Mouse (Mus musculus): ENCODE results near the gene Brf1. TPM values are rescaled to one million over a fixed set of nuclear protein-coding genes. Genes with fewer than 3 reads are reported as not detected.

Brf1 gene
- polyA plus RNA-seq, 1 experiment: 44.8 TPM

DNA sequence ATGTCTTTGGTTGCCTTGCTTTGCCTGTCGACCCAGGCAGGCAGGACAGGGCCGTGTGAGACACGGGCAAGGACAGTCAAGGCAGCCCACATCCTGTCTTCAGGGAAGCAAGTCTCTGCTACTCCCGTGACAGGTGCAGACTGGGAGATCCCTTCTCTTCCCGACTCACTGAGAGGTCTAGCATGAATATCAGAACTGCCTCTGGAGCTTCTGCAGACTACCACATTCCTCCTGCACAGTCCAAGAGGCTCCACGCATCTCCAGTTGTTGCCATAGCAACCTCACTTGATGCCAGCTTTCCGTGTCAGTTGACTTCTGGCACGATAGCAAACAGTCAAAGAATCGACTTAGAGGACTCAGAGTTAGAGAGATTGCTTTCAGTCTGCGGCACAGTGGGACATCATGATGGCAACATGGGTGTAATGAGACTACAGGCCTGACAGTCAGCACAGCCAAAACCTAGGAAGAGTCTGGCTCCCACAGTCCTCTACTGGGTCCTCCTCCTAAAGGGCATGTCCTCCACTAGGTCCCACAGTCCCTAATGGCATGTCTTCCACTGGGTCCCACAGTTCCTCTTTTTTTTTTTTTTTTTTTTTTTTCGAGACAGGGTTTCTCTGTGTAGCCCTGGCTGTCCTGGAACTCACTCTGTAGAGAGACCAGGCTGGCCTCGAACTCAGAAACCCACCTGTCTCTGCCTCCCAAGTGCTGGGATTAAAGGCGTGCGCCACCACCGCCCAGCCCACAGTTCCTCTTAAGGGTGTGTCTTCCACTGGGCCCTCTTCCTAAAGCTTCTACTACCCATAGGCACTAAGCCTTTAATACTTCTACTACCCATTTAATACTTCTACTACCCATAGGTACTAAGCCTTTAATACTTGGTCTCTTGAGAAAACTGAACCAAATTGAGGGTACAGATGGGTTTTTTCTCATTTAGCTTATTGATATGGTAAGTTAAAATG lies 41.3 kb upstream of the Brf1 start:
- no peaks in the 10 kb centered on the region for H3K4me1 ChIP-seq (ENCODE audit: control insufficient read depth, insufficient read depth, low read length)
- TF ChIP-seq CTCF (conservative IDR thresholded peaks at IDR 0.05; ENCODE audit: insufficient read depth, insufficient read length, low read depth, low read length) (no peak), POLR2A (IDR thresholded peaks at IDR 0.05; ENCODE audit: low read depth, low read length) (no peak)
- no peak overlapping the region for H3K4me3 ChIP-seq (ENCODE audit: insufficient read depth, low read depth, low read length)
- peak; percentile 52 for DNase-seq
- 57% methylated on average over 15 of the region's 15 CpGs for WGBS
- no peak overlapping the region for H3K27ac ChIP-seq (ENCODE audit: insufficient read depth, low read depth, low read length)
- no peaks in the 10 kb centered on the region for H3K36me3 ChIP-seq (ENCODE audit: control insufficient read depth, insufficient read depth, low read length)
- H3K27me3 ChIP-seq (replicated peaks; ENCODE audit: control insufficient read depth, insufficient read depth, low read length): no peaks in the 10 kb centered on the region

DNA sequence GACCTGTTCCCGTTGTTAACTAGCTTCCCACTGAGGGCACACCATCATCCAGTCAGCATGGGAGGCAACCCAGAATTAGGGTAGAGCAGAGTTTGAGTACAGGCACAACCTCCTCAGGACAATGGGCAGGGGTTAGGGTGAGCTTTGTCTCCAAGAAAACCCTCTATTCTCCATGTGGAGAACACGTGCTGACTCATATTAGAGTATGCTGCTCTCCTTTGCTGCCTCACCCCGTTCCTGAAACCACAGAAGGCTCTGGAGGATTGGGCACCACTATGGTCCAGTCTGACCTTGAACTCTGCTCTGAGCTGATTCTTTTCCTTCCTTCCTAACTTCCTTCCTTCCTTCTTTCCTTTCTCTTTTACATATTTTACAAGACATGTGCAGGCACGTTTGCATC lies 37.9 kb upstream of the Brf1 start:
- Histone ChIP-seq H3K4me1 (ENCODE audit: control insufficient read depth, insufficient read depth, low read length) (0 out of 2 replicates have a peak, but pooled peaks cover under 1% of the 10 kb centered on the region), H3K4me3 (ENCODE audit: insufficient read depth, low read depth, low read length) (no peak overlapping the region), H3K27ac (ENCODE audit: insufficient read depth, low read depth, low read length) (no peak overlapping the region), H3K27me3 (replicated peaks; ENCODE audit: control insufficient read depth, insufficient read depth, low read length) (no peaks in the 10 kb centered on the region), H3K36me3 (ENCODE audit: control insufficient read depth, insufficient read depth, low read length) (no peaks in the 10 kb centered on the region)
- DNase-seq: no peak
- 86% methylated on average over 4 of the region's 4 CpGs for WGBS
- TF ChIP-seq POLR2A (IDR thresholded peaks at IDR 0.05; ENCODE audit: low read depth, low read length): no peak
- no peak for TF ChIP-seq CTCF (conservative IDR thresholded peaks at IDR 0.05; ENCODE audit: insufficient read depth, insufficient read length, low read depth, low read length)

DNA sequence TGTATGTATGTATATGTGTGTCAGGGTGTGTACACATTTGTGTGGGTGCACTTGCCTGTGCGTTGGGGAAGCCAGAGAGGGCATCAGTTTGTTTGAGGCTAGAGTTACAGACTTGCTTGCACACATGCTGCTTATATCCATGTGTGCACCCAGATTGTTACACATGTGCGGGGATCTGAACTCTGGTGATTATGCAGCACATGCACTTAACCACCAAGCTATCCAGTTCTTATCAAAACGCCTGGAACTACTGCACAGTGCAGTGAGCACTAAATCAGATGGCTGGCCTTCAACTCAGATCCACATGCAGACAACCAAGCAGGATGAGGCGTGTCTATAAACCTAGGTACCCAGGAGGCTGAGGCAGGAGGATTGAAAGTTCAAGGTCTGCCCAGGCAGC lies 36.5 kb upstream of the Brf1 start:
- Histone ChIP-seq H3K4me1 (ENCODE audit: control insufficient read depth, insufficient read depth, low read length) (peaks cover 14% of the 10 kb centered on the region), H3K4me3 (ENCODE audit: insufficient read depth, low read depth, low read length) (no peak overlapping the region), H3K36me3 (ENCODE audit: control insufficient read depth, insufficient read depth, low read length) (no peaks in the 10 kb centered on the region), H3K27me3 (replicated peaks; ENCODE audit: control insufficient read depth, insufficient read depth, low read length) (no peaks in the 10 kb centered on the region), H3K27ac (ENCODE audit: insufficient read depth, low read depth, low read length) (no peak overlapping the region)
- TF ChIP-seq POLR2A (IDR thresholded peaks at IDR 0.05; ENCODE audit: low read depth, low read length) (no peak), CTCF (conservative IDR thresholded peaks at IDR 0.05; ENCODE audit: insufficient read depth, insufficient read length, low read depth, low read length) (no peak)
- 85% methylated on average over 4 of the region's 4 CpGs for WGBS
- no peak for DNase-seq

GRCm38 (mm10) chr12:113035093-113035492 lies 34.6 kb upstream of the Brf1 start:
- TF ChIP-seq CTCF (conservative IDR thresholded peaks at IDR 0.05; ENCODE audit: insufficient read depth, insufficient read length, low read depth, low read length) (no peak), POLR2A (IDR thresholded peaks at IDR 0.05; ENCODE audit: low read depth, low read length) (no peak)
- H3K36me3 ChIP-seq (ENCODE audit: control insufficient read depth, insufficient read depth, low read length): no peaks in the 10 kb centered on the region
- H3K4me3 ChIP-seq (ENCODE audit: insufficient read depth, low read depth, low read length): no peak overlapping the region
- no peak overlapping the region for H3K27ac ChIP-seq (ENCODE audit: insufficient read depth, low read depth, low read length)
- H3K4me1 ChIP-seq (ENCODE audit: control insufficient read depth, insufficient read depth, low read length): peaks cover 22% of the 10 kb centered on the region
- H3K27me3 ChIP-seq (replicated peaks; ENCODE audit: control insufficient read depth, insufficient read depth, low read length): no peaks in the 10 kb centered on the region
- 93% methylated on average over 2 of the region's 2 CpGs for WGBS
- DNase-seq: no peak

- no peaks in the 10 kb centered on the region for H3K36me3 ChIP-seq (ENCODE audit: control insufficient read depth, insufficient read depth, low read length)
- no peaks in the 10 kb centered on the region for H3K27me3 ChIP-seq (replicated peaks; ENCODE audit: control insufficient read depth, insufficient read depth, low read length)
- WGBS: 46% methylated on average over 11 of the region's 11 CpGs
- peak overlapping the region; percentile 30; the same call in 1 of the 2 replicates for H3K27ac ChIP-seq (ENCODE audit: insufficient read depth, low read depth, low read length)
- no peak for TF ChIP-seq POLR2A (IDR thresholded peaks at IDR 0.05; ENCODE audit: low read depth, low read length)
- no peak; the same call in 1 of the 2 replicates for TF ChIP-seq CTCF (conservative IDR thresholded peaks at IDR 0.05; ENCODE audit: insufficient read depth, insufficient read length, low read depth, low read length)
- H3K4me1 ChIP-seq (ENCODE audit: control insufficient read depth, insufficient read depth, low read length): peaks cover 22% of the 10 kb centered on the region
- DNase-seq: peak; percentile 75
- H3K4me3 ChIP-seq (ENCODE audit: insufficient read depth, low read depth, low read length): no peak overlapping the region
These were observed 32.1 kb upstream of the Brf1 start for GRCm38 (mm10) chr12:113032296-113033250.

DNA sequence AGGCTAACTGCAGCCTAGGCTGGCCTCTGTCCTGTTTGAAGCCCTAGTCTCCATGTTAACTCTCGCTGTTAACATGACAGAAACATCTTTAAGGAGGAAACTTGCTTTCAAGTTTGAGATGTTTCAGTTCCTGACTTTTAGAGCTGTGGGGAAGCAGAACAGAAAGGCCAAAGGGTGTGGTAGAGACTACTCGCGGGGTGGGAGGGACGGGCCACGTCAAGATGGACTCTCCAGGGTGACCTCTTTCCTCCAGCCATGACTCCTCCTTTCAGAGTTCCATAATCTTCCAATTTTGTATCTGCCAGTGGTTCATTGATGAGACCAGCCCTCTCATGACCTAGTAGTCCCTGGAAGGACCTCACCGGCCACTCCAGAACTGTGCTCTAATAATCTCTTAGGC lies 30.9 kb upstream of the Brf1 start:
- 62% methylated on average over 6 of the region's 6 CpGs for WGBS
- H3K36me3 ChIP-seq (ENCODE audit: control insufficient read depth, insufficient read depth, low read length): no peaks in the 10 kb centered on the region
- H3K4me3 ChIP-seq (ENCODE audit: insufficient read depth, low read depth, low read length): no peak overlapping the region
- peaks cover 22% of the 10 kb centered on the region for H3K4me1 ChIP-seq (ENCODE audit: control insufficient read depth, insufficient read depth, low read length)
- no peak for TF ChIP-seq CTCF (conservative IDR thresholded peaks at IDR 0.05; ENCODE audit: insufficient read depth, insufficient read length, low read depth, low read length)
- TF ChIP-seq POLR2A (IDR thresholded peaks at IDR 0.05; ENCODE audit: low read depth, low read length): no peak
- H3K27me3 ChIP-seq (replicated peaks; ENCODE audit: control insufficient read depth, insufficient read depth, low read length): no peaks in the 10 kb centered on the region
- DNase-seq: no peak
- H3K27ac ChIP-seq (ENCODE audit: insufficient read depth, low read depth, low read length): no peak overlapping the region

Measured in kidney, adult 2 months (tissue).